Mouse (Mus musculus): ENCODE data around the gene Lsamp.

- no peak for TF ChIP-seq CTCF (IDR thresholded peaks at IDR 0.05; ENCODE audit: low read depth, low read length)
- no peak for TF ChIP-seq EP300 (IDR thresholded peaks at IDR 0.05; ENCODE audit: insufficient read depth, low read depth, low read length)
- no peak for TF ChIP-seq POLR2A (IDR thresholded peaks at IDR 0.05; ENCODE audit: insufficient read depth, low read length)
Measured at GRCm38 (mm10) chr16:40639621-40640371, 655.6 kb downstream of the Lsamp start.
